ENCODE assay signal across 11 mouse cellular contexts in the genomic region with DNA sequence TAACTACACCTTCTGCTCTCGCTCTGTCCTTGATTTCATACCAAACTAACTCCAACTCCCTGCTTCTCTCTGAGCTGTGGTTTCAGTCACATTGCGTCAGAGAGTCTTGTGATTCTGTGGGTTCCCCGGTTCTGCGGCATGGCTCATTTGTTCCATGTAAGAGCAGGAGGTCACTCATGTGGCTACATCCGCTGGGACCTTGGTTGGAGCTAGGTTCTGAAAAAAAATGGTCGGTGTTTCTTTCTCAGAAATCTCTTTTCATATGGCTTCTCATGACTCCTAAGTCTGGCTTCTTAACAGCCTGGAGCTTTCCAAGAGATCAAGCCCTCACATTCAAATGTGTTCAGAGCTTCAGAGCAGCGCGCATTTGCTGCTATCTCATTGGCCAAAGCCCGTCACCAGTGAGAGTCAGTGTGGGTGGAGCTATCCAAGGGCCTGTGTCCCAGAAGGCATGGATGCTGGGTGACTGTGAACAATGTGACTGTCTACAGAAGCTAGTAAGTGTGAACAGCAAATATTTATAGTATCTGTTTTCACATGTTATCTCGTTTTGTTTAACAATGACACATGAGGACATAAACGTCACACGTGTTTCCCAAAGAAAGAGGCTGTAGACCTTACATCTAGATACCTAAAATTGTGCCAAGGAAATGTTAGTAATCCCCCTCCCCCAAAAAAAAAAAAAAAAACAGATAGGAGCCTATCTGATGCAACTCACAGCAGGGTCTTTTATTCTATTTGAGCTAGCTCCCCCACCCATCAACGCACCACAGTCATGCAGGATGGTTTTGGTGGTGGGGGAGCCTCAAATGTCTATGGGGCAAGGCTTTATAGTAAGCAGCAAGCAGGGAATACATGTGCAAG. TPM values are rescaled to one million over a fixed set of nuclear protein-coding genes. Genes with fewer than 3 reads are reported as not detected.
DNase-seq lines count a peak whose midpoint lies in the region; ATAC-seq and TF ChIP-seq lines count a peak whose summit lies in the region.
"Had no signal": no experiment of that assay in that cellular context is flagged by ENCODE, and none has a peak within 500 bp of the region (broad histone marks: within the 10 kb centered on the region; RNA-seq: fewer than 3 reads in every experiment).

No protein-coding gene starts in this region.

- H3K4me3 ChIP-seq in intestine, embryonic 15.5 days (replicated peaks), result no peak overlapping the region
- H3K4me3 ChIP-seq in intestine, postnatal 0 days (ENCODE audit: low read depth, low read length), result no peak overlapping the region
- H3K4me3 ChIP-seq in midbrain, embryonic 11.5 days (ENCODE audit: low read depth, low read length), result no peak overlapping the region
- H3K4me3 ChIP-seq: limb, embryonic 10.5 days had no signal

- no peak overlapping the region for H3K27ac ChIP-seq in intestine, embryonic 15.5 days
- H3K27ac ChIP-seq in intestine, postnatal 0 days (ENCODE audit: low read depth, low read length), result no peak overlapping the region
- H3K27ac ChIP-seq in midbrain, embryonic 11.5 days (ENCODE audit: low read depth, low read length), result no peak overlapping the region
- H3K27ac ChIP-seq: limb, embryonic 10.5 days had no signal

- no peaks in the 10 kb centered on the region for H3K36me3 ChIP-seq in intestine, embryonic 15.5 days
- no peaks in the 10 kb centered on the region for H3K36me3 ChIP-seq in intestine, postnatal 0 days (ENCODE audit: control insufficient read depth, insufficient read depth)
- no peaks in the 10 kb centered on the region for H3K36me3 ChIP-seq in midbrain, embryonic 11.5 days (ENCODE audit: control insufficient read depth, insufficient read depth, low read length)
- H3K36me3 ChIP-seq: G1E; limb, embryonic 10.5 days had no signal

- no peak for TF ChIP-seq CTCF in intestine, postnatal 0 days (IDR thresholded peaks at IDR 0.05; ENCODE audit: low read depth)

- H3K4me1 ChIP-seq in intestine, embryonic 15.5 days (replicated peaks), result no peaks in the 10 kb centered on the region
- H3K4me1 ChIP-seq in intestine, postnatal 0 days (replicated peaks; ENCODE audit: control insufficient read depth, insufficient read depth, low read length), result no peaks in the 10 kb centered on the region
- no peaks in the 10 kb centered on the region for H3K4me1 ChIP-seq in midbrain, embryonic 11.5 days (ENCODE audit: control insufficient read depth, insufficient read depth, low read length)

- no peaks in the 10 kb centered on the region for H3K9me3 ChIP-seq in intestine, embryonic 15.5 days
- no peaks in the 10 kb centered on the region for H3K9me3 ChIP-seq in intestine, postnatal 0 days (ENCODE audit: control insufficient read depth)
- no peaks in the 10 kb centered on the region for H3K9me3 ChIP-seq in midbrain, embryonic 11.5 days (ENCODE audit: control insufficient read depth, low read length)
- H3K9me3 ChIP-seq: G1E; limb, embryonic 10.5 days had no signal

- peak; percentile 26 for DNase-seq in liver
- DNase-seq in natural killer cell, adult 2 months (ENCODE audit: low spot score in 2 of 2), result peak; percentile 12 to 23
- no peak for DNase-seq in testis, postnatal 10 days (ENCODE audit: low spot score)
- no peak for DNase-seq in c-Kit-positive CD71-positive TER-119-positive erythroid progenitor cells, embryonic 14.5 days (ENCODE audit: low spot score)
- DNase-seq in midbrain, embryonic 11.5 days (ENCODE audit: low spot score, missing footprints), result no peak
- DNase-seq: cerebellum, adult 9-10 months had no signal

- no peak overlapping the region for H3K4me2 ChIP-seq in intestine, embryonic 15.5 days (replicated peaks)
- no peak overlapping the region for H3K4me2 ChIP-seq in intestine, postnatal 0 days (replicated peaks; ENCODE audit: low read depth)
- no peak overlapping the region for H3K4me2 ChIP-seq in midbrain, embryonic 11.5 days

- 0 out of 2 replicates have a peak, but pooled peaks have one; percentile 49 for ATAC-seq in intestine, embryonic 15.5 days
- no peak for ATAC-seq in intestine, postnatal 0 days
- peak; percentile 86 for ATAC-seq in common myeloid progenitor, adult 5-6 weeks (replicated peaks; ENCODE audit: low read depth, poor library complexity, severe bottlenecking)
- ATAC-seq in midbrain, embryonic 11.5 days (ENCODE audit: low FRiP score), result no peak

- 71% methylated on average over 13 of the region's 13 CpGs for WGBS in intestine, embryonic 15.5 days
- WGBS in intestine, postnatal 0 days, result 69% methylated on average over 13 of the region's 13 CpGs
- WGBS in midbrain, embryonic 11.5 days, result 81% methylated on average over 13 of the region's 13 CpGs

- H3K9ac ChIP-seq in intestine, embryonic 15.5 days, result no peak overlapping the region
- no peak overlapping the region for H3K9ac ChIP-seq in intestine, postnatal 0 days (ENCODE audit: low read depth, low read length)
- H3K9ac ChIP-seq in midbrain, embryonic 11.5 days (ENCODE audit: low read length), result no peak overlapping the region

- H3K27me3 ChIP-seq in intestine, embryonic 15.5 days (replicated peaks), result no peaks in the 10 kb centered on the region
- H3K27me3 ChIP-seq in intestine, postnatal 0 days (replicated peaks; ENCODE audit: control insufficient read depth, insufficient read depth, low read length), result no peaks in the 10 kb centered on the region
- H3K27me3 ChIP-seq in midbrain, embryonic 11.5 days (ENCODE audit: control insufficient read depth, insufficient read depth, low read length), result no peaks in the 10 kb centered on the region

RNA-seq across cellular contexts. Expression of a gene that starts 32.0 kb away (rescaled TPM):
- polyA plus RNA-seq in intestine, embryonic 15.5 days (2015; fragmentation: Nextera tagmentation; extraction: Ambion mirVana), result 33.5 and 42.4 TPM in 2 replicates
- polyA plus RNA-seq in intestine, postnatal 0 days (2015; fragmentation: Nextera tagmentation; extraction: Ambion mirVana), result 25.1 and 26.3 TPM in 2 replicates
- 60.9 and 64.5 TPM in 2 replicates for total RNA-seq in common myeloid progenitor, adult 5-6 weeks (2017)
- 32.9 and 37.8 TPM in 2 replicates for polyA plus RNA-seq in midbrain, embryonic 11.5 days (2014; fragmentation: Nextera tagmentation; extraction: Ambion mirVana)

RNA-seq across cellular contexts. Expression of a gene that starts 32.7 kb away (rescaled TPM):
- 36.3 and 41.6 TPM in 2 replicates for polyA plus RNA-seq in intestine, embryonic 15.5 days (2015; fragmentation: Nextera tagmentation; extraction: Ambion mirVana)
- 29.7 and 32.5 TPM in 2 replicates for polyA plus RNA-seq in intestine, postnatal 0 days (2015; fragmentation: Nextera tagmentation; extraction: Ambion mirVana)
- total RNA-seq in common myeloid progenitor, adult 5-6 weeks (2017), result 34.1 and 39.6 TPM in 2 replicates
- 64.6 and 81.3 TPM in 2 replicates for polyA plus RNA-seq in midbrain, embryonic 11.5 days (2014; fragmentation: Nextera tagmentation; extraction: Ambion mirVana)

RNA-seq across cellular contexts. Expression of a gene that starts 43.1 kb away (rescaled TPM):
- polyA plus RNA-seq in intestine, embryonic 15.5 days (2015; fragmentation: Nextera tagmentation; extraction: Ambion mirVana), result 9.5 and 11.0 TPM in 2 replicates
- 4.5 and 5.5 TPM in 2 replicates for polyA plus RNA-seq in intestine, postnatal 0 days (2015; fragmentation: Nextera tagmentation; extraction: Ambion mirVana)
- 5.6 and 6.3 TPM in 2 replicates for total RNA-seq in common myeloid progenitor, adult 5-6 weeks (2017)
- polyA plus RNA-seq in midbrain, embryonic 11.5 days (2014; fragmentation: Nextera tagmentation; extraction: Ambion mirVana), result 8.8 and 9.3 TPM in 2 replicates

Comparison
In these comparisons a context has a peak if more than half of its experiments do, and no peak if none do; other contexts are left out.
1. ATAC-seq: peak in intestine, embryonic 15.5 days (single experiment) and common myeloid progenitor, adult 5-6 weeks (single experiment); none in intestine, postnatal 0 days (single experiment) and midbrain, embryonic 11.5 days (single experiment).
2. DNase-seq: peak in liver (single experiment) and natural killer cell, adult 2 months (2 of 2); none in testis, postnatal 10 days (single experiment), c-Kit-positive CD71-positive TER-119-positive erythroid progenitor cells, embryonic 14.5 days (single experiment) and midbrain, embryonic 11.5 days (single experiment).